Mouse (Mus musculus) mature B cell (primary cell): ENCODE measurements around the gene Polr2e.

Experiments used
- in situ Hi-C: fragments of 300-500 bp; cut with MboI; formaldehyde crosslinking; loops from 2 replicates; pipeline ENCODE4 v1.14.3; 2019

Gene Polr2e

GRCm38 (mm10) chr10:80039559-80039979, at the start of gene Polr2e:
Polr2e (minus strand) TSS chr10:80039795.
- in situ Hi-C loops: no loop called here

DNA sequence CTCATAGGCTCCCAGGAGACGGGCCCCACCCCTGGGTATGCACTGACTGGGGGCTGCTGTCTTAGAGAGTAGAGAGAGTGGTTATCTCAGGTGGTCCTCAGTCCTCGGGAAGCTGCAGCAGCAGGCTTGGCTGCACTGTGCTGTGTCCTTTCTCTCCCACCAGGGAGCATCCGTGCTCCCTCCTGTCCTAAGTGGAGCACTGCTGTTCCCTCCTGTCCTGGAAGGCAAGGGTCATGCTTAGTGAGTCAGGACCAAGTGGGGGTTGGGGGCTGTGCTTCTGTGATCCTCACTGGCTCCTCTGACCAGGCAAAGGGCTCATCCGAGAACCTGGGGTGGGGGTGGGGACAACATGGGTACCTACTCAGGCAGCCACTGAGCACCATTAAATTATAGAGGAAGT, 49.6 kb upstream of the Polr2e start:
- in situ Hi-C loops: no loop called here

DNA sequence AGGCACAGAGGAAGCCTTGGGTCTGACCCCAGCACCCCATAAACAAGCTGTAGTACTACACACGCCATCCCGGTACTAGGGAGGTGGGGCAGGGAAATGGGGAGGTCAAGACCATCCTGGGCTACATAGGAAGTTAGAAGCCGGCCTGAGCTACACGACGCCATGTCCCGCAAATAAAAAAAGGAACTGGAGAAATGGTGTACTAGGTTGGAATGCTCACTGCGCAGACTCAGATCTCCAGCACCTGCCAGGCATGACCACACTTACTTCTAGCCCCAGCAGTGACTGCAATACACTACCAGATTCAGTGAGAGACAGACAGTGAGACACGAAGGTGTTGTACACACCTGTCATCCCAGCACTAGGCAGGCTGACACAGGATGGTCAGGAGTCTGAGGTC, 47.9 kb upstream of the Polr2e start:
- in situ Hi-C loops: no loop called here

DNA sequence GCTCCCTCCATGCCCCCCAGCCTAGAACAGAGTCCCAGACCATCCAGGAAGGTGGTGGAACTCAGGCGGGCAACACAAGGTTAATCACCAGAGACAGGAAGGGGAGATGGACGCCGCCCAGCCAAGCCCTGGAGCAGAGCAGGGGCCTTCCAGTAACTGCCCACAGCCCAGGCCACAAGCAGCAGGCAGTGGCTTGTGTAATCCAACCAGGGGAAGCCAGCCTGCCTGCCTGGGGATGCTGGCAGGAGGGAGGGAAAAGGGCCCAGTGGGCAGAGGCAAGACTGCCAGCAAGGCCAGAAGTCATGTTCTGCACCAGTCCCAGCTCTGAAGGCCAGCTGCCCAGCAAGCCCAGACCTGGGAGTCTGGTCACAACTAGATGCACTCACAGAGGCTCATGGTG, 47.3 kb upstream of the Polr2e start:
- in situ Hi-C loops: no loop called here

GRCm38 (mm10) chr10:80084817-80085487, 45.4 kb upstream of the Polr2e start:
- in situ Hi-C loops: no loop called here

DNA sequence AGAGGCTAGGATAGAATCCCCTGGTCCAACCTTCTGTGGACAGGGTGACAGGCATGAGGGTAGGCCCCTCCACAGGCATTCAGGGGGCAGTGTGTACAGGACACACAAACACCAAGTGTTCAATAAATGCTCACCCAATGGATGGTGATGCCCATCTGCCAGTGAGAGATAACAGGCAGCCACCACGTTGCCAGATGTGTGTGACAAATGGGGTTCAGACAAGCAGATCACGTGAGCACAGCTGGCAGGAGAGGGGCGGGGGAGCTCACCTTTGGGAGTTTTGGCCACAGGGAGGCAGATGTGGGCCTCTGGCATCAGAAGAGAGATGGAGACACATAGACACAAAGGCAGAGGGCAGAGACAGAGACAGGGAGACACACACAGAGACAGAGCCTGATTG, 41.5 kb upstream of the Polr2e start:
- in situ Hi-C loops: no loop called here

DNA sequence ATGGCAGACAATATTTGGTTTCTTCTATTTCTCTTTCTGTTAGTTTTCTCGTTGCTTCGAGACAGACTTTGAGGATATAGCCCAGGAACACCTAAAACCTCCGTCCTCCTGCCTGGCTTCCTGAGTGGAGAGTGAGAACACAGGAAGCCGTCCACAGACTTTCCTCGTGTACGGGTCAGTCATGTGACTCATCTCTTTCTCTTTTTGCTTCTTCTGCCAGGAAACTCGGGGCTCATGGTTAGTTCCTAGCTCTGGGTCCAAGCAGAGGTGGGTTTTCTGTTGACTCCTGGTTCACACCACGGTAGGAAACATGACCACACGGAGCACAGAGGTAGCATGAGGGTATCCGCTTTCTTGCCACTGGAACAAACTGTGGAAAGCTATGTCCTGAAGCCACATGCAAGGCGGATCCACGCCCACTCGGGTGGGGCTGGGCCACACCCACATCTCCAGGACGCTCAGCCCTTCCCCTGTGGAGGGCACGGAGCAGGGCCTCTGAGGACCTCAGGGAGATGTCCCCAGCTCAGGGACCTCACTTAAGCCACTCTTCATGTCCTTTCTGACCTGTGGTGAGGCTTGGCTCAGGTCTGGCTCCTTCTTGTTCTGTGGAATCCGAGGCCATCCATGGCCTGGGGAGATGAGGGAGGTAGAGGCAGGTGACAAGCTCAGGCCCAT, 40.9 kb upstream of the Polr2e start:
- in situ Hi-C loops: no loop called here

DNA sequence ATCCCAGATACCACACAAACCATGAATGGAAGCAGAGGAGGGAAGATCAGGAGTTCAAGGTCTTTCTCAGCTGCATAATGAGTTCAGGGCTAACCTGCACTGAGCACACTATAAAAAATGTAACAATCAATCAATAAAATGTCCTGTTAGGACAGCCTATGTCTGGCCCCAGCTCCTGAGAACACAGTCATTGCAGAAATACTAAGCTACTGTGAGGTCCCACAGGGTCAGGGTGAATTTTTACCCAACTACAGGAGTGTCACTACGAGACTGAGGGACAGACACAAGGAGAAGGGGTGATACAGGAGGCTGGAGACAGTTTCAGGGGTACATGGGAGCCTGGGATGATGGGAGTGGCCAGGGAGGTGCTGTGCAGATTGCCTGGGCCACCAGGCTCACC, 38.8 kb upstream of the Polr2e start:
- in situ Hi-C loops: no loop called here

- in situ Hi-C loops: no loop called here
Measured at GRCm38 (mm10) chr10:80077312-80077711, 37.7 kb upstream of the Polr2e start.

- in situ Hi-C loops: no loop called here
Measured at GRCm38 (mm10) chr10:80076386-80076785, 36.8 kb upstream of the Polr2e start.

- in situ Hi-C loops: no loop called here
Measured at GRCm38 (mm10) chr10:80075924-80076323, 36.3 kb upstream of the Polr2e start.

GRCm38 (mm10) chr10:80074813-80075601, 35.4 kb upstream of the Polr2e start:
- in situ Hi-C loops: no loop called here

- in situ Hi-C loops: no loop called here
Measured at GRCm38 (mm10) chr10:80072623-80073489, 33.3 kb upstream of the Polr2e start.

GRCm38 (mm10) chr10:80071516-80071900, 31.9 kb upstream of the Polr2e start:
- in situ Hi-C loops: no loop called here

DNA sequence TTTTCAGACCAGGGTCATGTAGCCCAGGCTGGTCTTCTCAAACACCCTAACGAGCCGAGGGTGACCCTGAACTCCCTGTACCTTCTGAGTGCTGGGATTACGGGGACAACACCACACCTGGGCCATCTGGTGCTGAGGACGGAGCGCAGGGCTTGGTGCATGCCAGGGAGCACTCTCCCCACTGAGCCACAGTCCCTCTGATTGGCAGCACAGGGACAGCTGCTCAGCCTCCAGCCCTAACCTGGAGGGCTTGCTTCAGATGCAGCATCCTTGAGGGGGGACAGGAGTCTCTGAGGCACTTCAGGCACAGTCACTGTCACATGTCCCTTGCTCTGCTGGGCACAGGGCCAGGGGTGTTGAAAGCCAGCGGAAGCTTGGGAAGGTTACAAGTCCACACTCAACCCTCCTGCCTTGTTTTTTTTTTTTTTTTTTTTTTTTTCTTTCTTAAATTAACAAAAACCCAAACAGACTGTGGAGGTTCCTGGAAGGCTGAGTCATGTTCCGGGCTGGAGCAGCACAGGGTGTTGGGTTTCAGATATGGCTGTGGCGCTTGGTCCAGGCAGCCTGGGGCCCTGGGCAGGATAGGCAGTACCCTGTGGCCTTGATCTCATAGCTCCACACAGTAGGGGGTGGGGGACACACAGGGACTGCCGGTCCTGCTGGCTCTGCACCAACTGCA, 31.4 kb upstream of the Polr2e start:
- in situ Hi-C loops: no loop called here

DNA sequence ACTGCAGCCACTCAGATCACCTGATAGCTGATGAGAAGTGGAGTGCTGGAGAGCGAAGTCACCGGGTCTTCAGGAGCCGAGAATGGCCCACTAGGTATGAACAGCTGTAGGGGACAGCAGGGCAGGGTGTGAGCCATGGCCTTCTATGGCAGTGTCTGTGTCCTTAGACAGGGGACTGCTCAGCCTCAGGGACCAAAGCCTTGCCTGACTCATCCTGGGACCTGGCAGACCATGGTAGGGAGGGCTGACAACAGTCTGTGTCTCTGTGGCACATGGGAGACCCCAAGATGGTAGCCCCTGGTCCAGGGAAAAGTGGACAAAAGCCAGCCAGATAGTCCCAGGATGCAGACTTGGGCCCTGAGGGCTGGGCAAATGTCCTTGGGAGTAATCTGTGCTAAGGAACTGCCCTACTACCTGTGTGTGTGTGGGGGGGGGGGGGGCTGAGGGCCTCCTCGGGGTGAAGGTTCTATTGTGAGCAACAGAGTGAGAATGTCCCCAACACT, 30.4 kb upstream of the Polr2e start:
- in situ Hi-C loops: no loop called here

GRCm38 (mm10) chr10:80069251-80069650, 29.7 kb upstream of the Polr2e start:
- in situ Hi-C loops: no loop called here

DNA sequence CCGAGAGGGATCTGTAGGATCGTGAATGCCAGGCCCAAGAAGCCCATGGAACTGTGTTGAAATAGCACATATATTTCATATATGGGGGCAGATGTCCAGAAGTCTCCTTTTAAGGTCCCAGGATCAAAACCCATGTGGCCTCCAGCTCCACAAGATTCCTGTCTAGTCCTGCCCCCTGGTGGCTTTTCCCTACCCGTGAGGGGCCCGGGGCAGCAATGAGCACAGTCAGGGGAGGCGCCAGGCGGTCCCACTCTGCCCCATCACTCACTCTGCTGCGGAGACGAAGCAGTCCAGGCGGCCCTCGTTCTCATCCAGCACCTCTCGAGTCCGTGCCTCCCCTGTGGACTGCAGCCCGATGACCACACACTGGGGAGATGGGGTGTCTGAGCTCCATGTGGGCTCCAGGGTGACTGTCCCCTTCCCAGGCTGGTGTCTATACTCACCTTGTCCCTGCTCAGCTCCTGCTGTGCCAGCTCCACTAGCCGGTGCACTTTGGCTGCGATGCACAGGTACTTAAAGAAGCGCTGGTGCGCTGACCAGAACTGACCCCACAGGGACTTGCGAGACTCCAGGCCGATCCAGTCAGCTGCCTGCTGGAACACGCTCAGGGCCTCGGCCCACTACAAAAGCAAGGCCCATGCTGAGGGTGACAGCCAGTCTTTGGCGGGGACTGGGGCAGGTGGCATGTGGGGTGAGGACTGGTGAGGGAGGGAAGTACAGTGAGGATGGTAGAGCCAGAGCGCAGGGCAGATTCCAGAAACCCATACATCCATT, 24.5 kb upstream of the Polr2e start:
- in situ Hi-C loops: no loop called here

- in situ Hi-C loops: no loop called here
Measured at GRCm38 (mm10) chr10:80063104-80063503, 23.5 kb upstream of the Polr2e start.

DNA sequence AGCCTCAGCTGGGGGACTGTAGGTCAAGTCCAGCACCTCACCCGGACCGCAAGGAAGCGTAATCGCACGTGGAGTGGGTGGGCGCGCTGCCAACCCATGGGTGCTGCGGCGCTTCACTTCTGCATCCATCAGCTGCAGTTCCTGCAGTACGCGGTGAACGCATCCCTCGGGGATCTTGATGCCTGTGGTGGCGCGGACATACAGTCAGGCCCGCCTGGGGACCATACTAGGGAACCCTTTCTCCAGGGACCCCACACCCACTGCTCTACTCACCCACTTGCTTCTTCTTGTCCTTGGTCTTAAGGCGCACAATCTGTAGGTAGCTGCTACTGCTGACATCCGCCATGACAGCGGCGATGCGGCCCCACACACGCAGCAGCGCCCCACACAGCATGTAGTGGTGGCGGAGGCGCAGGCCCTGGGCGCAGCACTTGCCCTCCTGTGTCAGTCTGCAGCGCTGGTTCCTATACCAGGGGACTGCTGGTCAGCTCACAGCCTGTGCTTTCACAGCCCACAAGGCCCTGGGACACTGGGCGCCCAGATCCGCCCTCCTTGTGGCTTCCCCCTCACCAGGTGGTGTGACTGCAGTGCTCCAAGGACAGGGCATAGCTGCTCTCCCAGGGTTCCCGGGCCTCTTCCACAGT, 18.2 kb upstream of the Polr2e start:
- in situ Hi-C loops: no loop called here
